Mouse (Mus musculus) granulocyte monocyte progenitor cell, adult 5-6 weeks (primary cell): ENCODE results near the gene Cyfip2. TPM values are rescaled to one million over a fixed set of nuclear protein-coding genes. Genes with fewer than 3 reads are reported as not detected.

Experiments used
- ATAC-seq: replicated peaks from 2 replicates; pipeline ENCODE4 v1.8.0; 2016; ENCODE audit warnings: mild to moderate bottlenecking, moderate TSS enrichment, inconsistent platforms; ENCODE audit not compliant: poor library complexity, severe bottlenecking
- total RNA-seq, 2 experiments: library from RNA; stranded (forward) in 1 of 2; stranded (reverse) in 1 of 2; fragments of 200-712, 200-1000 nt in 1 of 2; fragments of >200 nt in 1 of 2; fragmentation: Nextera tagmentation in 1 of 2; gene quantifications; 2 replicates each; pipeline ENCODE4 v1.2.3; 2014 to 2017

Cyfip2 gene
- total RNA-seq, 2 experiments from 2014 or later, result 55.8 to 106 TPM

GRCm38 (mm10) chr11:46309111-46309741, 3.4 kb downstream of the Cyfip2 start:
- ATAC-seq, result no peak

- ATAC-seq, result no peak
Observed at GRCm38 (mm10) chr11:46308271-46308974, 4.2 kb downstream of the Cyfip2 start.

DNA sequence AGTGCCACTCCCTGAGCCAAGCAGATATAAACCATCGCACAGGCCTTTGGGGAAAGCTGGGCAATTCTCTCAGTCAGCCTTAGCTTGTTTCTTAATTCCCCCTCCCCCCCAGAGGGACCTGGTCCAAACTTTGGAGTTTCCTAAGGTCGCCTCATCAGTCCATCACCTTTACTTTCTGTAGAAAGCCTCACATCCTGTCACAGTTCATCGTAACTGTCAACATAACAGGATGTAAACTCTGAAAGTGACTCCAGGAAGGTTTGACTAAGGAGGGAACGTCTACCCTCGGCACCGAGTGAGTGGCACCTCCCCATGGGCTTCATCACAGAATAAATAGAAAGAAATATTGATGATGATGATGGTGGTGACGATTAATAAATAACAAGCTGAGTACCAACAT, 4.9 kb downstream of the Cyfip2 start:
- no peak for ATAC-seq

DNA sequence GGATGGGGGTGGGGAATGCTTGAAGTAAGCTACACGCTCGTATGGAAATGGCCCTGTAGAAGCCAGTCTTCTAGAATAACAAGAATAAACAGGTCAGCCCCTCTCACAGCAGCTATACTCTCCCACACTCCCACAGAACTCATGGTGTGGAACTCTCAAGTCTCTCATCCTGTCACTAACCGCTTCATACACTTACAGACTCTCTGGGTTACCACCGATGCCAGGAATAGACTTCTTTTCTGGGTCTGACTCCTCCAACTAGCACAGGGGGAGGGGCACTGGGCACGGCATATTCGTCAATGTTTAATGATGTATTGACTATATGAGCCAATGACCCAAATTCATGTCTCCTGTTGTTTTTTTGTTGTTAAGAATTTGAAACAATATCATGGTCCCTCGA, 5.9 kb downstream of the Cyfip2 start:
- no peak for ATAC-seq

DNA sequence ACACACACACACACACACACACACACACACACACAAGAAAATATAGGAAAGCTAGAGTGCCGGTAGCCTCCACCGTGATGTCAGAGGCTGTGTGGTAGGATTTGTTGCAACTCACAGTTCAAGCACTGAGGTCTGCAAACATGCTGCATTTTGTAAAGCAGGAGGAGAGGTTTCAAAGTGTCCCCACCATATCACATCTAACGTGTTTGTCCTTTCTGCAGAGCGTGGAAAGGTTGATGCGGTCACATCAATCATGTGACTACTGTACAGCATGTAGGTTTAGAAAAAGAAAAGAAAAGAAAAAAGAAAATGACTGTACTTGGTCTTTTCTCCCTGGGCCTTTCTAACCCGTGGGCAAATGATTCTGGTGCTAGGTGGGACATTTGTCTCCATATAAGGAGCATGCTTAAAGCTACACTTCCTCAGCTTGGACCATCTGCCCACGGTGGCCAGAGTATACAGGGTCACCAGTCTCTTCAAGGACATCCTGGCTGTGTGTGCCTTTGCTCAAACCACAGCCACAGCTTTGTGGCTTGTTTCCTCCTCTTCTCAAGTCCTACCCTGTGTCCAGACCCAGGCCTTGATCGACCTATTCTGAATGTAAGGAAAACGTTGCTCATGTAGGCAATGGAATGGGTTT, 6.7 kb downstream of the Cyfip2 start:
- peak; percentile 36 for ATAC-seq

- ATAC-seq, result no peak
Observed at GRCm38 (mm10) chr11:46304864-46305710, 7.6 kb downstream of the Cyfip2 start.

DNA sequence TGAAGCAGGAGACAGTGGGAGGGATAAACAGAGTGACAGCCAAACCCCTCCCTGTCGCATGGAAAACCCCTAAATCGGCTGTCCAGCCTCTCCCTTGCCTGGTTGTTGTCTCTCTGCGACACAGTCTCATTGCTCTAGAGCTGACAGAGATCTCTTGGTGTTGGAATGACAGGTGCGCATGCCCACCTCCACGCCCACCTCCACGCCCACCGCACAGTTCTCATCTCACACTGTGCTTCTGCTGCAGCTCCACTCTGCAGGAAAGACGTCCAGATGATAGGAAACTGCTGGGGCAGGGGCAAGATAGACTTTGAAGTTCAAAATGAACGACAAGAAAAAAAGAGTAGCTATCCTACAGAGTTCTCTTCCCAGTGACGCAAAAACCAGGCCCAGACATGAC, 8.6 kb downstream of the Cyfip2 start:
- no peak for ATAC-seq

DNA sequence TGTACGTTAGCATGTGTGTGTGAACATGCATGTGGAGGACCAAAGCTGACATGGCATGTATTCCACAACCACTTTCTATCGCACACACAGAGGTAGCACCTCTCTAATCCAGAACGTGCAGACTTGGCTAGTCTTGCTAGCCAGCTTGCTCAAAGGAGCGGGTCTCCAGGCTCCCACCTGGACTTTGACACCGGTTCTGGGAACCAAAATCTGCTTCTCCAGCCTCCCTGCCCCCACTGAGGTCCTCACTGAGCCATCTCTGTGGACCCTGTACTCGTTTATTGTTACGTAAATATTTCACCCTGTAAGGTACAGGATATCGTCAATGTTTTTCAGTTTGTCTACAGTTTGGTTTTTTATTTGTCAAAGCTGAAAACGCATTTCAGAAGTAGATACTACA, 10.2 kb downstream of the Cyfip2 start:
- no peak for ATAC-seq

DNA sequence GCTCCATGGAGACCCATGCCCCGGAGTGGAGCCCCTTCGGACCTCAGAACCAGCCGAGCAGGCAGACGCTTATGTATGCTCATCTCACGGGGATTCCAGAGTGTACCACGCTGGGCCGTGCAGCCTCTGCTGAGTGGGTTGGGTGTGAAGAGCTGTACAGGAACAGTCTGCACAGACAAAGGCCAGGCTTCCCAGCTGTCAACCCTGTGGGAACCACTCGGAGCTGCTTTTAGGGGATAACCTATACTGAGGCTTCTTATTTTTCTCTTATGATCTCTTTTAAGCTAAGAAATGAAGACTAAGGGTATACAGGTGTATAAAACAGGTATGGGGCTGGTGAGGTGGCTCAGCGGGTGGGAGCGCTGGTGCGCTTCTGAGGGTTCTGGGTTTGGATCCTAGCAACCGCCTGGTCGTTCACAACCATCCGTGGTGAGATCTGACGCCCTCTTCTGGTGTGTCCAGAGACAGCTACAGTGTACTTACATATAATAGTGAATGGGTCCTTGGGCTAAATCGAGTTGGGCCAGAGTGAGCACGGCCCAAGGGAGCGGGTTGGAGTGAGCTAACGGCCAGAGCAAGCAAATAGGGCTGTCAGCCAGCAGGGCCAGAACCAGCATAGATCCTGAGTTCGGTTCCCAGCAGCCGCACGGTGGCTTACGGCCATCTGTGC, 10.9 kb downstream of the Cyfip2 start:
- ATAC-seq, result no peak

DNA sequence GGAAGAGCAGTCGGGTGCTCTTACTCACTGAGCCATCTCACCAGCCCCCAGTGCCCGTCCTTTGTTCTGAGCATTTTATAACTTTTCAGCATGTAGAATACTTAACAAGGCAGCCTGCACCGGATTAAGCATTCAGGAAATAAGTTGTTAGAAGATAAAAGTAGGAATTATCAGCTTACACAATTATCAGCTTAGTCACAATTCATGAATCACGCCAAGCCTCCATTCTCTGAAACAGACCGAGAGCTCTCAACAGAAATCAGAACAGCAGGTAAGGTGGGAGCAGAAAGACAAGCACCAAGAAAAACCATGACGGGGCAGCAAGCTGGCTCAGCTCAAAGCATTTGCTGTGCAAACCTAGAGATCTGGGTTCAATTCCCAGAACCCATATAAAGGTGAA, 12.8 kb downstream of the Cyfip2 start:
- no peak for ATAC-seq

DNA sequence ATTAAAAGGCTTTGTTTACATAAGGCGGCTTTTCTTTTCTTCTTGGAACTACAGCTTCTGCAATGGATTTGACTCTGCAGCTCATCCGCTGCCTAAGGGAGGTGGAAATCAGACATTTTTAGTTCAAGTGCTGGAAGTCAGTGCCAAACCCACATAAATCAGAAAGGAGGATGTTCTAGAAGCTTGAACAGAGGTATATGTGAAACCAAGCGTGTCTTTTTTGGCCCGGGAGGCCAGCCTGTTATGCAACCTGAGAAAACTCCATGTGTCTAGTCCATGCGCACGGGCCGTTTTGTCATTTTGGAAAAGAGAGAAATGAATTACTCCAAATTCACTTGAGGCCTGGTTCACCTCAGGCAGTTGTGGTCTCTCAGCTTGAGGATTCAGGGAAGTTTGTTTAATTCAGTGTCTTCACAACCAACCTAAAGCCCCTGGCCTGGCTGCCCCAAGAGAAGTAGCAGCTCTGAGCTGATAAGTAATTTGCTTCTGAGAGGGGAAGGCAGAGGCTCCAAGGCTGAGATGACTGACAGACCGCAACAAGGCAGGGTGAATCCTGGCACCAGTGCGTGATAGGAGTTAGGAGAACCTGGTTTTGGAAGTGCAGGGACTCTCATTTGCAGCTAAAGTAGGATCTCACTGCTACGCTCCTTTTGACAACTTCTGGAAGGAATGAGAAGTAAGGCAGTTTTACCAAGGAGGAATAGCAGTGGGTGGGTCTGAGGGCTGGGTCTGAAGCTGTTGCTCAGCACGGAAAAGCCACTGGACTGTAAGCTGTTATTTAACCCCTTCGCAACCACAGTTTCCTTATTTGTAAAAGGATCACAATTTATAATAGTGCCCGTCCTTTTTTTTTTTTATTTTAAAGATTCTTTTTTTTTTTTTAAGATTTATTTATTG, 13.5 kb downstream of the Cyfip2 start:
- peak; percentile 80 for ATAC-seq

DNA sequence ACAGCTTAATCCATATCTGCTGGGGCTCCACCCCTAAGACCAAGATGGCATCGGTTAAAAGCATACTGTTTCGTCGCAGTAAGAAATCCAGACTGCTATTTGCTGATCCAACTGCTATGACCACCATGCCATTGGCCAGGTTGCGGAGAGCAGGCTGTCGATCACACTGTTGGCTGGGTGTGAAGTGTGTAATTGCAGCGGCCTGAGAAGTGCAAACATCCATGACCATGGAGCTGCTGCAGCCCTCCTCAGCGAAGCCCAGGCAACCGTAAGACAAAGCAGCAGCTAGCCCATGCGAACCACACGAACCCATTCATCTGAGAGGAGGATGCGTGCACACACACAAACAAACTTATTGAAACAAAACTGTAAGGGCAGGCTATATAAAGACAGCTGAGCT, 18.3 kb downstream of the Cyfip2 start:
- ATAC-seq, result no peak

- ATAC-seq, result no peak
Observed at GRCm38 (mm10) chr11:46293491-46293890, 19.2 kb downstream of the Cyfip2 start.

- ATAC-seq, result no peak
Observed at GRCm38 (mm10) chr11:46290988-46291405, 21.7 kb downstream of the Cyfip2 start.

DNA sequence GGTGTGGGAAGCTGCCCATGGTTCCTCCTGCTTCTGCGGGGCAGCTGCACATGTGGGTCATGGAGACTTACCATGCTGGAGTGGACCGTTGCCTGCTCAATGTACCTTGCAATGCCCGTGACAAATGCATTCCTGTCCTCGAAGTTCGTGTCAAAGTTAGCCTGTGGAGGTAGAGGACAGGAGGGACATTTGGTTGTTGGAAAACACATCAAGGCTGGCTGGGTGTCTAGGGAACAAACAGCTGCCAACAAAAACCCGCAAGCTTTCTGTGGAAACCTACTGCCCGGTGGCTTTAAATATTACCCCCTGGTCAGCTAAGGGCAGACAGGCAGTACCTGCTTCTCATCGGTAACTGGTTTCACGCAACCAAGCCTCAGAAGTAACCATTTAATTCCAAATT, 23.1 kb downstream of the Cyfip2 start:
- ATAC-seq, result no peak

GRCm38 (mm10) chr11:46289022-46289421, 23.6 kb downstream of the Cyfip2 start:
- ATAC-seq, result no peak

GRCm38 (mm10) chr11:46288091-46288490, 24.6 kb downstream of the Cyfip2 start:
- ATAC-seq, result no peak

GRCm38 (mm10) chr11:46286803-46287202, 25.9 kb downstream of the Cyfip2 start:
- peak; percentile 97 for ATAC-seq

- no peak for ATAC-seq
Observed at GRCm38 (mm10) chr11:46283800-46284199, 28.9 kb downstream of the Cyfip2 start.
